ENCODE assay signal across 8 mouse cellular contexts in genomic region chr8:72134756-72135445, GRCm38 (mm10). TPM values are rescaled to one million over a fixed set of nuclear protein-coding genes. Genes with fewer than 3 reads are reported as not detected.
DNase-seq lines count a peak whose midpoint lies in the region; ATAC-seq and TF ChIP-seq lines count a peak whose summit lies in the region.

Gene Tpm4, plus strand, starts transcription at chr8:72134975.

- H3K9me3 ChIP-seq in hindbrain, embryonic 15.5 days: no peaks in the 10 kb centered on the region

- H3K36me3 ChIP-seq in hindbrain, embryonic 15.5 days: peaks cover 11% of the 10 kb centered on the region

- no peak for TF ChIP-seq CTCF in left cerebral cortex, adult 2 months (IDR thresholded peaks at IDR 0.05)

- peaks cover 18% of the 10 kb centered on the region for H3K4me1 ChIP-seq in hindbrain, embryonic 15.5 days (replicated peaks)

- DNase-seq in R1 (ENCODE audit: low read depth, low spot score): peak; percentile 53
- peak; percentile 64 to 70 for DNase-seq in cerebellum, postnatal 14 days
- peak; percentile 22 to 35 for DNase-seq in gastrocnemius, adult 8-10 months (ENCODE audit: low spot score in 2 of 2)
- peak; percentile 18 to 42 for DNase-seq in left cerebral cortex, adult 2 months (ENCODE audit: extremely low spot score in 1 of 2, low spot score in 2 of 2)
- peak; percentile 87 to 90 for DNase-seq in lung, postnatal 4 days
- DNase-seq in retina, embryonic 14.5 days (ENCODE audit: low spot score): peak; percentile 80
- DNase-seq in urinary bladder, adult 18-20 months (ENCODE audit: low spot score in 2 of 2): peak; percentile 58 to 65

- peak; percentile 83 for ATAC-seq in hindbrain, embryonic 15.5 days (ENCODE audit: low FRiP score, low read depth)

- H3K9ac ChIP-seq in hindbrain, embryonic 15.5 days: peak within 1 kb of the TSS; percentile 85

- H3K27ac ChIP-seq in hindbrain, embryonic 15.5 days (replicated peaks): peak within 1 kb of the TSS; percentile 88
- peak within 1 kb of the TSS; percentile 79 for H3K27ac ChIP-seq in left cerebral cortex, adult 2 months

- peak within 1 kb of the TSS; percentile 73 for H3K4me3 ChIP-seq in hindbrain, embryonic 15.5 days
- peak within 1 kb of the TSS; percentile 57 for H3K4me3 ChIP-seq in left cerebral cortex, adult 2 months

- H3K27me3 ChIP-seq in hindbrain, embryonic 15.5 days: no peaks in the 10 kb centered on the region

- WGBS in hindbrain, embryonic 15.5 days: under 1% methylated on average over 42 of the region's 49 CpGs

- H3K4me2 ChIP-seq in hindbrain, embryonic 15.5 days: peak within 1 kb of the TSS; percentile 76

- intact Hi-C loops in left cerebral cortex, adult 2 months (cut with DNase I): loop anchor here (10.0 kb wide), 2 partner anchors 210 to 460 kb away; partner anchors contain the start of genes Jak3 and Unc13a

RNA-seq across cellular contexts. Expression of gene Tpm4, which starts in this region (rescaled TPM):
- 10 to 100 TPM; 15.5 to 29.6 (median 21.3) TPM for total RNA-seq in gastrocnemius, adult 8-10 months (2022)
- 187 and 202 TPM in 2 replicates for polyA plus RNA-seq in hindbrain, embryonic 15.5 days (2015; fragmentation: Nextera tagmentation; extraction: Ambion mirVana)
- 10 to 100 TPM; 24.9 to 29.7 TPM for total RNA-seq in left cerebral cortex, adult 2 months (2021)

Comparison
In these comparisons a context has a peak if more than half of its experiments do, and no peak if none do; other contexts are left out.
1. Peak in every context shown above with its lines: DNase-seq, ATAC-seq, H3K4me3 ChIP-seq and H3K27ac ChIP-seq.
2. DNase-seq: peak in every context shown above with its lines; median percentile 88 in lung, postnatal 4 days; 80 in retina, embryonic 14.5 days; 67 in cerebellum, postnatal 14 days; 62 in urinary bladder, adult 18-20 months; 53 in R1; 30 in left cerebral cortex, adult 2 months; 28 in gastrocnemius, adult 8-10 months.